Mouse (Mus musculus) ES-Bruce4 (cell line): ENCODE results near the gene U2af2. TPM values are rescaled to one million over a fixed set of nuclear protein-coding genes. Genes with fewer than 3 reads are reported as not detected.

ENCODE experiments used
- H3K27ac ChIP-seq: 2 replicates; pipeline ENCODE4 v1.5.1; 2012; ENCODE audit warnings: low read length, inconsistent platforms; ENCODE audit not compliant: insufficient read depth
- H3K27me3 ChIP-seq: 2 replicates; pipeline ENCODE4 v1.6.1; 2012; ENCODE audit warnings: mild to moderate bottlenecking, low read length, inconsistent platforms; ENCODE audit not compliant: control insufficient read depth, poor library complexity, insufficient read depth, severe bottlenecking
- H3K36me3 ChIP-seq: 2 replicates; pipeline ENCODE4 v1.6.1; 2012; ENCODE audit warnings: inconsistent platforms, mild to moderate bottlenecking, low read length, moderate library complexity; ENCODE audit not compliant: control insufficient read depth, poor library complexity, insufficient read depth, severe bottlenecking
- H3K4me1 ChIP-seq: one replicate; pipeline ENCODE4 v1.8.1; 2011; ENCODE audit warnings: low read length; ENCODE audit not compliant: control insufficient read depth, insufficient read depth
- H3K4me3 ChIP-seq: 2 replicates; pipeline ENCODE4 v1.5.1; 2011; ENCODE audit warnings: low read depth, mild to moderate bottlenecking, low read length
- H3K9ac ChIP-seq: 2 replicates; pipeline ENCODE4 v1.6.1; 2012; ENCODE audit warnings: low read depth, mild to moderate bottlenecking, inconsistent platforms; ENCODE audit not compliant: poor library complexity, severe bottlenecking
- H3K9me3 ChIP-seq: replicated peaks from 2 replicates; pipeline ENCODE4 v1.6.1; 2012; ENCODE audit warnings: mild to moderate bottlenecking, low read length, inconsistent platforms; ENCODE audit not compliant: control insufficient read depth, poor library complexity, insufficient read depth, severe bottlenecking
- CTCF ChIP-seq: IDR thresholded peaks from one replicate; pipeline ENCODE4 v1.8.1; 2011; ENCODE audit warnings: low read depth, low read length
- EP300 ChIP-seq: IDR thresholded peaks from 2 replicates; pipeline ENCODE4 v1.6.1; 2011; ENCODE audit warnings: low read depth, low read length; ENCODE audit not compliant: insufficient read depth
- POLR2A ChIP-seq: IDR thresholded peaks from one replicate; pipeline ENCODE4 v1.8.1; 2011; ENCODE audit warnings: low read length; ENCODE audit not compliant: insufficient read depth
- polyA plus RNA-seq: library from polyadenylated mRNA; stranded (reverse); fragments of >200 nt; gene quantifications from 2 replicates; pipeline ENCODE4 v1.2.4, GENCODE M21; 2011; ENCODE audit warnings: low read depth; ENCODE audit not compliant: missing spikeins, insufficient read depth, insufficient read length

The U2af2 gene
- polyA plus RNA-seq, 1 experiment: 236 TPM

DNA sequence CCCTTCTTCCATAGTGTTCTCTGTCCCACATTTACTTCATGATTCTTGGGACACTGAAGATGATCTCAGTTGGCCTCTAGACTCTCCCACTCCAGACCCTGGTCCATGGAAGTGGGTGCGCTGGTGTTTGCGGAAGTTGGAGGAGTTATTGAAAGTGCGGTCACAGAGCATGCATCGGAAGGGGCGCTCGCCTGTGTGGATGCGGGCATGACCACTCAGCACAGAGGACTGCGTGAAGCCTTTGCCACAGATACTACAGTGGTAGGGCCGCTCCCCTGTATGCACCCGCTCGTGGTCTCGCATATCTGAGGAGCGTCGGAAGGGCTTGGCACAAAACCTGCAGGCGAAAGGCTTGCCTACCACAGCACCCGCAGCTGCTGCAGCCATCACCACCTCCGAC, 26.3 kb upstream of the U2af2 start:
- Histone ChIP-seq H3K36me3 (no peaks in the 10 kb centered on the region), H3K27me3 (no peaks in the 10 kb centered on the region), H3K9me3 (no peaks in the 10 kb centered on the region), H3K9ac (no peak overlapping the region), H3K4me1 (no peaks in the 10 kb centered on the region), H3K27ac (no peak overlapping the region), H3K4me3 (no peak overlapping the region)
- no peak for TF ChIP-seq EP300
- no peak for TF ChIP-seq CTCF
- TF ChIP-seq POLR2A: no peak

GRCm38 (mm10) chr7:5036136-5036535, 25.8 kb upstream of the U2af2 start:
- Histone ChIP-seq H3K4me1 (no peaks in the 10 kb centered on the region), H3K27me3 (no peaks in the 10 kb centered on the region), H3K27ac (no peak overlapping the region), H3K36me3 (peaks cover under 1% of the 10 kb centered on the region; the same call in 1 of the 2 replicates), H3K4me3 (no peak overlapping the region), H3K9me3 (no peaks in the 10 kb centered on the region), H3K9ac (no peak overlapping the region)
- TF ChIP-seq POLR2A (no peak), EP300 (no peak), CTCF (no peak)

- Histone ChIP-seq H3K36me3 (peaks cover 2% of the 10 kb centered on the region; the same call in 1 of the 2 replicates), H3K4me1 (no peaks in the 10 kb centered on the region), H3K9ac (no peak overlapping the region), H3K9me3 (no peaks in the 10 kb centered on the region), H3K4me3 (no peak overlapping the region), H3K27ac (no peak overlapping the region), H3K27me3 (no peaks in the 10 kb centered on the region)
- TF ChIP-seq POLR2A: no peak
- no peak for TF ChIP-seq CTCF
- no peak for TF ChIP-seq EP300
Measured at GRCm38 (mm10) chr7:5037026-5037425, 24.9 kb upstream of the U2af2 start.

DNA sequence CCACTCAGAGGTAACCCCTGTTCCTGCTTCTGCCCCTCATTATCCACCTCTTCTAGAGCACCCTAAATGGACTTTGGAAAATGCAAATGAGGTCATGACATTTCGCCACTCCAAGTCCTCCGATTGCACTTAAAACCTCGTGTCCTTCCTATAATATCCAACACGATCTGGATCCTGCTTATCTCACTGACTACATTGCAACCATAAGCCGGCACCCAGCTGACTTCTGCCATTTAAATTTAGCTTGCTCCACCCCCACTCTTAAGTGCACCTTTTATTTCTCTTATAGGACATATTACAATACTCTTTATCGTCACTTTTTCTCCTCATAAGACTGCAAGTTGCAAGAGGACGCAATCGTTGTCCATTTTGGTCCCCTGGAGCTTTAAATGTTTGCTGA, 24.5 kb upstream of the U2af2 start:
- peaks cover 2% of the 10 kb centered on the region; the same call in 1 of the 2 replicates for H3K36me3 ChIP-seq
- no peak overlapping the region for H3K4me3 ChIP-seq
- H3K27me3 ChIP-seq: no peaks in the 10 kb centered on the region
- no peak overlapping the region for H3K9ac ChIP-seq
- no peaks in the 10 kb centered on the region for H3K9me3 ChIP-seq
- TF ChIP-seq EP300 (no peak), CTCF (no peak), POLR2A (no peak)
- no peak overlapping the region for H3K27ac ChIP-seq
- no peaks in the 10 kb centered on the region for H3K4me1 ChIP-seq

GRCm38 (mm10) chr7:5038109-5038732, 23.7 kb upstream of the U2af2 start, which contains the start of gene Zfp784:
Gene Zfp784 (minus strand): TSS chr7:5038446.
- Histone ChIP-seq H3K4me1 (no peaks in the 10 kb centered on the region), H3K27ac (peak within 1 kb of the TSS; percentile 56), H3K27me3 (no peaks in the 10 kb centered on the region), H3K9me3 (no peaks in the 10 kb centered on the region), H3K9ac (peak within 1 kb of the TSS; percentile 74), H3K4me3 (peak within 1 kb of the TSS; percentile 99), H3K36me3 (peaks cover 2% of the 10 kb centered on the region; the same call in 1 of the 2 replicates)
- TF ChIP-seq CTCF (no peak), EP300 (no peak), POLR2A (no peak)

- H3K9ac ChIP-seq: peak overlapping the region; percentile 74
- TF ChIP-seq EP300: no peak
- no peak for TF ChIP-seq CTCF
- TF ChIP-seq POLR2A: no peak
Measured at GRCm38 (mm10) chr7:5038940-5039339, 23.0 kb upstream of the U2af2 start.

More at GRCm38 (mm10) chr7:5038940-5039339, 23.0 kb upstream of the U2af2 start:
- H3K27ac ChIP-seq: peak overlapping the region; percentile 56; the same call in 1 of the 2 replicates
- no peaks in the 10 kb centered on the region for H3K4me1 ChIP-seq
- H3K36me3 ChIP-seq: peaks cover 2% of the 10 kb centered on the region; the same call in 1 of the 2 replicates
- H3K9me3 ChIP-seq: no peaks in the 10 kb centered on the region
- no peaks in the 10 kb centered on the region for H3K27me3 ChIP-seq
- H3K4me3 ChIP-seq: peak overlapping the region; percentile 99; the same call in 1 of the 2 replicates
